Mouse (Mus musculus) spleen, adult 2 months (tissue): Measurements from ENCODE around the gene Selenow. TPM values are rescaled to one million over a fixed set of nuclear protein-coding genes. Genes with fewer than 3 reads are reported as not detected.
A peak's percentile ranks its signal among the peaks of the same experiment; 100 is the strongest.

Experiments used
- DNase-seq, 2 experiments: peaks; one replicate each; pipeline versions ENCODE4 v3.0.0 to v3.0.0-alpha.2; 2012 to 2021; ENCODE audit warnings: low spot score in 2 of 2, low read depth in 1 of 2
- H3K27ac ChIP-seq: fragments of 200-500 bp; 2 replicates; pipeline ENCODE4 v1.5.1; 2012; ENCODE audit warnings: low read length, inconsistent platforms; ENCODE audit not compliant: insufficient read depth
- H3K27me3 ChIP-seq: fragments of 200-500 bp; 2 replicates; pipeline ENCODE4 v1.6.1; 2012; ENCODE audit warnings: mild to moderate bottlenecking, moderate library complexity, low read length, inconsistent platforms; ENCODE audit not compliant: control insufficient read depth, insufficient read depth
- H3K36me3 ChIP-seq: fragments of 200-500 bp; 2 replicates; pipeline ENCODE4 v1.6.1; 2012; ENCODE audit warnings: mild to moderate bottlenecking, low read length, inconsistent platforms; ENCODE audit not compliant: control insufficient read depth, insufficient read depth
- H3K4me1 ChIP-seq: fragments of 200-500 bp; 2 replicates; pipeline ENCODE4 v1.6.1; 2011; ENCODE audit warnings: inconsistent platforms; ENCODE audit not compliant: control insufficient read depth, insufficient read depth, insufficient read length
- H3K4me3 ChIP-seq: fragments of 200-500 bp; 2 replicates; pipeline ENCODE4 v1.5.1; 2011; ENCODE audit warnings: mild to moderate bottlenecking, inconsistent platforms; ENCODE audit not compliant: insufficient read depth, insufficient read length; ENCODE audit errors: extremely low read depth
- CTCF ChIP-seq: fragments of 200-500 bp; IDR thresholded peaks from 2 replicates; pipeline ENCODE4 v1.5.1; 2011; ENCODE audit warnings: mild to moderate bottlenecking, inconsistent platforms; ENCODE audit not compliant: insufficient read depth, insufficient read length, insufficient replicate concordance; ENCODE audit errors: extremely low read depth
- POLR2A ChIP-seq: fragments of 200-500 bp; IDR thresholded peaks from 2 replicates; pipeline ENCODE4 v1.6.1; 2011; ENCODE audit warnings: low read depth, low read length, inconsistent platforms
- WGBS: fragments of 180-500 bp; shearing (Covaris S2); methylation state at CpG from one replicate; pipeline ENCODE4 v1.1.7; 2018; 5-methylcytosine and 5-hydroxymethylcytosine counted together
- polyA plus RNA-seq: library from polyadenylated mRNA; depleted of rRNA; stranded (reverse); fragments of >200 nt; gene quantifications from 2 replicates; pipeline ENCODE4 v1.2.3, GENCODE M21; 2012; rRNA removed

Selenow gene
- polyA plus RNA-seq = 210 and 358 TPM in 2 replicates

DNA sequence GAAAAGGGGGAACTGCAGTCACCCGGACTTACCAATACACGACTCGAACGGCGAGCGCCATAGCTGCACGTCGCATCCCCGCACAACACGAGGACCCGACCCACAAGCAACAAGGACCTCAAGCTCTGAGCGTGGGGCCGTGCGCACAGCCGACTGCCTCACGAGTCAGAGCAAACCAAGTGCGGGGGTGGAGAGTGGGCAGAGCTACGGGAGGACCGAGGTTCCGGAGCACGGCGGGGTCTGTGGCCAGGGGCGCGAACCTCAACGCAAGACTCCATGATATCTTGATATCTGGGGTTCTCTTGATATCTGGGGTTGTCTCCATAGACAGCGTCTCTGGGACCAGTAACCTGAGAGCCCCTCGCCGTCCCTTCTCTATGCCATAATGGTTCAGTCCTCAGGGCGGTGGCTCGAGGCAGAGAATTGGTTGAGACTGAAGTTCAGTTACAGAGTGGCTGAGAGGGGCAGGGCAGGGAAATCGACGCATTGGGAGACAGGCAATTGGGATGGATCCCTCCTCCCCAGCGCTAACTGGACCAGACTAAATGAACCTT is at the start of gene Selenow:
Selenow (minus strand) TSS at position 183 of the 554 bp plus-strand sequence.
- peak; percentile 92 for TF ChIP-seq POLR2A
- no peak for TF ChIP-seq CTCF
- Histone ChIP-seq H3K27me3 (no peaks in the 10 kb centered on the region), H3K36me3 (peaks cover 5% of the 10 kb centered on the region), H3K4me3 (peak within 1 kb of the TSS; percentile 75), H3K27ac (peak within 1 kb of the TSS; percentile 88), H3K4me1 (peaks cover 11% of the 10 kb centered on the region; the same call in 1 of the 2 replicates)
- WGBS = under 1% methylated on average over 33 of the region's 33 CpGs
- DNase-seq = peak; percentile 88 to 92

DNA sequence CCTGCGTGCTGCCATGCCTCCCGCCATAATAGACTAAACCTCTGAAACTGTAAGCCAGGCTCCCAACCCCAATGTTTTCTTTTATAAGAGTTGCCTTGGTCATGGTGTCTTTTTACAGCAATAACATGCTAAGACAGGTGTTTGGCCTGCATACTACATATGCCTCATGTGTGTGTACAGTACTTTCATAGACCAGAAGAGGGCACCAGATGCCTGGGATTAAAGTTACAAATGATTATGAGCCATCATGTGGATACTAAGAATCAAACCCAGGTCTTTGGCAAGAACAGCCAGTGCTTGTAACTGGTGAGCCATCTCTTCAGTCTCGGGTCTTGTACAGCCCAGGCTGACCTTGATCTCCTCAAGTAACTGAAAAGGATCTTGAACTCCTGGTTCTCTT is 47.5 kb upstream of the Selenow start:
- WGBS = 89% methylated on average over 3 of the region's 3 CpGs

DNA sequence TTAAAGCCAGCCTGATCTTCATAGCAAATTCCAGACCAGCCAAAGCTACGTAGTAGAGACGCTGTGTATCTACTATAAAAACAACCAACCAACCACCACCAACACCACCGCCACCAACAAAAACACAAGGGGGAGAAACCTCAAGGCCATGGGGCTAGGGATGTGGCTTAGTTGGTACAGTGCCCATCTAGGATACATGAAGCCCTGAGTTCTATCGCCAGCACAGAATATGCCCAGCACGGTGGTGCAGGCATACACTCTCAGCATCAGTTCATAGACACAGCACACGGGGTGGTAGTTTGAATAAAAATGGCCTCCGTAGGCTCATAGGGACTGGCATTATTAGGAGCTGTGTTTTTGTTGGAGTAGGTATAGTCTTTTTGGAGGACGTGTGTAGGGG is 46.1 kb upstream of the Selenow start:
- WGBS = 91% methylated on average over 8 of the region's 8 CpGs
- Histone ChIP-seq H3K4me1 (peaks cover under 1% of the 10 kb centered on the region), H3K27ac (no peak overlapping the region), H3K36me3 (peaks cover 16% of the 10 kb centered on the region), H3K4me3 (no peak overlapping the region), H3K27me3 (no peaks in the 10 kb centered on the region)
- TF ChIP-seq CTCF (no peak), POLR2A (no peak)
- no peak for DNase-seq

More for the DNA sequence above, 47.5 kb upstream of the Selenow start:
- Histone ChIP-seq H3K27ac (no peak overlapping the region), H3K4me3 (no peak overlapping the region), H3K4me1 (no peaks in the 10 kb centered on the region; the same call in 1 of the 2 replicates), H3K27me3 (no peaks in the 10 kb centered on the region), H3K36me3 (peaks cover 17% of the 10 kb centered on the region)
- DNase-seq = no peak
- no peak for TF ChIP-seq POLR2A

DNA sequence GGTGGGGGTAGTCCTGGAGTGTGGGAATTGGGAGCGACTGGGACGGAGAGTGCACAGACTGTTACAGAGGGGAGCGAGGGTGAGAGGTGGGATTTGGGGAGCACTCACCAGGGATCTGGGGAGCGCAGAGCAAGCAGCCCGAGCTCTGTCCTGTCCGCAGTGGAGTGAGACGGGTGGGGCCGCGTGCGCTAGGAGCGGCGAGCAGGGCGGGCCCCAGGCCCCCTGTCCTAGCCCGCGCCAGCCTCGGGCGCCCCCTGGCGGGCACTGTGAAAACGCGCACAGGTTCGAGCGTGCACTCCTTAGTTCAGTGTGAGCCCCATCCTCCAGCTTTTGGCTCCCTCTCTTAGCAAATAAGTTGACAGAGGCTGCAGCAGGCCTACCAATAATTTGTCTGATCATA is 45.1 kb upstream of the Selenow start, which contains the start of gene Ehd2:
Ehd2 (minus strand) TSS at position 256 of the 400 bp plus-strand sequence.
- 10% methylated on average over 22 of the region's 22 CpGs for WGBS
- Histone ChIP-seq H3K4me1 (peaks cover 8% of the 10 kb centered on the region), H3K27me3 (no peaks in the 10 kb centered on the region), H3K36me3 (peaks cover 11% of the 10 kb centered on the region), H3K4me3 (peak within 1 kb of the TSS; percentile 35), H3K27ac (no peak within 1 kb of the TSS)
- DNase-seq = peak in 1 of 2 experiments; percentile 62
- TF ChIP-seq POLR2A (no peak), CTCF (peak; percentile 91)

DNA sequence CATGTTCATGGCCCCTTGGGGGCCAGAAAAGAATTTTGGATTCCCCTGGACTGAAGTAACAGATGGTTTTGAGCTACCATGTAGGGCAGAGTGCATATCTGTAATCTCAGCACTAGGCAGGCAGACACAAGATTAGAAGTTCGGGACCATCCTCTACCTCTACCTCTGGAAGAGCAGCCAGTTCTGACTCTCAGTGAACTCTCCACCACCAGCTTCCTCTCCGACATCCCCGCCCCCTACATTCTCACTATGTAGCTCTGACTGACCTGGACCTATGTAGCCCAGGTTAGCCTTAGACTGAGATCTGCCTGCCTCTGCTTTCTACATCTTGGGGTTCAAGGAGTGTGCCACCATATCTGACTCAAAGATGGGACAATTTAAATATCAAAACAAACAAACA is 44.3 kb upstream of the Selenow start:
- Histone ChIP-seq H3K4me1 (peaks cover 9% of the 10 kb centered on the region), H3K27ac (no peak overlapping the region), H3K27me3 (no peaks in the 10 kb centered on the region), H3K4me3 (no peak overlapping the region; the same call in 1 of the 2 replicates), H3K36me3 (peaks cover 3% of the 10 kb centered on the region)
- no peak for DNase-seq
- 71% methylated on average over 3 of the region's 3 CpGs for WGBS
- TF ChIP-seq CTCF (no peak), POLR2A (no peak)

DNA sequence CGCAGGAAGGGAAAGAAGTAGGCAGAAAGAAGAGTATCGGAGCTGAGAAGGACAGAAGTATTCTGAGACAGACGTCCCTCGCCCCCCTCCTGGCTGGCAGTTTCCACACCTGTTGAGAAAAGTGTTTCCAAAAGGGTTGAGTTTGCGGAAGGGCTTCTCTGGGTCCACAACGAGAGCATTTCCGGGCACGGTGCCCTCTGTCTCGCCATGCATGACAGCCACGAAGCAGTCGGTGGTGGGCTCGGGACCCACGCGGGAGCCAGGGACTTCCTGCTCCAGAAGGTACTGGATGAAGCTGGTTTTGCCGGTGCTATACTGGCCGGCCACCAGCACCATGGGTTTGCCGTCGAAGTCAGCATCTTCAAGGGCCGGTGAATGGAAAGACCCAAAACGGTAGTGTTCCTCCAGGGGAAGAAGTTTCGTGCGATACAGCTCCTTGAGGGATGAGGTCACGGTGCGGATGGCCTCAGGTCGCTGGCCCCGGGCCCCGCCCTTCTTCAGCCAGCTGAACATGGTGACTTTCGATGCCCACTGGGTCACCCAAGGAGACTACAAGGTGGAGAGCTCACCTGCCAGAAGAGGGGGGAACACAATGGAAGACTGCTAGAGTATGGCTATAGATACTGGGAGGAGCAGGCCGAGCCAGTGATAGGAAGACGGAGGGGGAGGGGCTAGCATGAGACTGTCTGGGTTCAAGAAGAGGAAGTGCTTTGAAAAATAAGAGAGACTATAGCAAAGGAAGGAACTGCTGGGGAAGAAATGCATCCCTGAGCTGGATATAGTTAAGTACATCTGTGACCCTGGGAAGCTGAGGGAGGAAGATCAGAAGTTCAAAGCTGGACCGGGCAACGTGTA is 41.8 kb upstream of the Selenow start:
- 36% methylated on average over 32 of the region's 32 CpGs for WGBS
- TF ChIP-seq POLR2A (no peak), CTCF (no peak)
- Histone ChIP-seq H3K27ac (peak overlapping the region; percentile 90), H3K27me3 (no peaks in the 10 kb centered on the region), H3K36me3 (no peaks in the 10 kb centered on the region), H3K4me1 (peaks cover 9% of the 10 kb centered on the region), H3K4me3 (peak overlapping the region; percentile 50; the same call in 1 of the 2 replicates)
- peak in 1 of 2 experiments; percentile 60 for DNase-seq
